Mouse (Mus musculus): ENCODE measurements around the gene Gm21915. TPM values are rescaled to one million over a fixed set of nuclear protein-coding genes. Genes with fewer than 3 reads are reported as not detected.
A peak's percentile ranks its signal among the peaks of the same experiment; 100 is the strongest.

The Gm21915 gene
- polyA plus RNA-seq, 1 experiment, result not detected

DNA sequence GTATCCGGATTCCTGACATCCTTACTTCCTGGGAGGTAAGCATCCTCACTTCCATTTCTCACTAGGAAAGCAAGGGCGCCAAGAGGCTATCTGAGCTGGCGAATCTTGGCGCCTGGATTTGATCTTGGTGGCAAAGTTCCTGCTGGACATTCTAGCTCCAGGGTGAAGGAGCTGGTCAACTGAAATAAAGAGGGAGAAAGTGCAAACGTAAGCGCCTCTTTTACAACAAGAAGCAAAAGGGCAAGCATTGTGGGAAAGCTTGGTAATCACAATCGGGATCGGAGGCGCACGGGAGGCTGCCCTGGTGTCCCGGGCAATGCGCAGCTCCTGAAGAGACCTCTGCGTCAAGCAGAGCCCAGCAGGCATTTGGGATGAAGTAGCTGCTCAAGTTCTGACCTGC, 41.0 kb upstream of the Gm21915 start:
- Histone ChIP-seq H3K27me3 (replicated peaks; ENCODE audit: control insufficient read depth, insufficient read depth, low read length) (no peaks in the 10 kb centered on the region), H3K4me3 (ENCODE audit: insufficient read depth, low read depth, low read length) (no peak overlapping the region), H3K4me1 (ENCODE audit: control insufficient read depth, insufficient read depth, low read length) (peaks cover 5% of the 10 kb centered on the region; the same call in 1 of the 2 replicates), H3K27ac (ENCODE audit: insufficient read depth, low read depth, low read length) (no peak overlapping the region), H3K36me3 (ENCODE audit: control insufficient read depth, insufficient read depth, low read length) (no peaks in the 10 kb centered on the region)
- no peak for TF ChIP-seq POLR2A (IDR thresholded peaks at IDR 0.05; ENCODE audit: low read depth, low read length)
- TF ChIP-seq CTCF (conservative IDR thresholded peaks at IDR 0.05; ENCODE audit: insufficient read depth, insufficient read length, low read depth, low read length), result no peak
- DNase-seq, result peak; percentile 67
- WGBS, result 66% methylated on average over 13 of the region's 13 CpGs

DNA sequence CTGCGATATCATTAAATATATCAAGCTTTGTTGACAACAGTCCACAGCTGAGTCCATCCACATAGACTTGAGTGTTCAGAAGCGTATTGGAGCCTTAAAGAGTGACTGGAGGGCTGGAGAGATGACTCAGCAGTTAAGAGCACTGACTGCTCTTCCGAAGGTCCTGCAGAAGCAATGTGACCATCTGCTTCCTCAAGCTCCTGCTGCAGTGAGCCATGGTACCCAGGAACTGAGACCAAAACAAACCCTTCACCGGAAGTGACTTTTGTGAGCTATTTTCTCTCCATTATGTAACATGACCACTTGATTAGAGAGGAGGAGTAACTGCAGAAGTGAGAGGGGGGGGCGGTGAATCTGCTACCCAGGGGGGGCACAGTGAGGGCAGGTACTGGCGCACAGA, 39.3 kb upstream of the Gm21915 start:
- no peak overlapping the region for H3K27ac ChIP-seq (ENCODE audit: insufficient read depth, low read depth, low read length)
- H3K36me3 ChIP-seq (ENCODE audit: control insufficient read depth, insufficient read depth, low read length), result no peaks in the 10 kb centered on the region
- H3K4me1 ChIP-seq (ENCODE audit: control insufficient read depth, insufficient read depth, low read length), result peaks cover 5% of the 10 kb centered on the region; the same call in 1 of the 2 replicates
- WGBS, result 39% methylated on average over 6 of the region's 6 CpGs
- no peaks in the 10 kb centered on the region for H3K27me3 ChIP-seq (replicated peaks; ENCODE audit: control insufficient read depth, insufficient read depth, low read length)
- H3K4me3 ChIP-seq (ENCODE audit: insufficient read depth, low read depth, low read length), result no peak overlapping the region
- DNase-seq, result peak; percentile 39
- TF ChIP-seq POLR2A (IDR thresholded peaks at IDR 0.05; ENCODE audit: low read depth, low read length) (no peak), CTCF (conservative IDR thresholded peaks at IDR 0.05; ENCODE audit: insufficient read depth, insufficient read length, low read depth, low read length) (no peak)

DNA sequence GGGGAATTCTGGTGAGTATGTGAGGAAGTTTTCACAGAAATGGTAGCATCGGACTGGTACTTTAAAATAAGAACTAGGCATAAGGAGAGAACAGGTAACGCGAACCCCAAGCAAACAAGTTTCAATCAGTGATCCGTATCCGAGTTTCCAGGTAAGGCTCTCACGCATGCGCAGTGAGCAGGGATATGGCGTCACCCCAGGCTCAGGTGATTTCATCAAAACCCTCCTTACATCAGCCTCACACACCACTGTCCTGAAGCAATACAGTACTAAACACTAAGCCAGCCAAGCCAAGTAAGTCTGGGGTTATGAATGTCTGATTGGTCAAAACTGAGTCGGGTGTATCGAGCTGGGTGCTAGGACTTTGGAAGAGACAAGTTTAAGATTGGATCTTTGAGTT, 38.9 kb upstream of the Gm21915 start:
- WGBS, result 48% methylated on average over 10 of the region's 10 CpGs
- Histone ChIP-seq H3K4me1 (ENCODE audit: control insufficient read depth, insufficient read depth, low read length) (peaks cover 5% of the 10 kb centered on the region; the same call in 1 of the 2 replicates), H3K4me3 (ENCODE audit: insufficient read depth, low read depth, low read length) (no peak overlapping the region), H3K27ac (ENCODE audit: insufficient read depth, low read depth, low read length) (no peak overlapping the region), H3K36me3 (ENCODE audit: control insufficient read depth, insufficient read depth, low read length) (no peaks in the 10 kb centered on the region), H3K27me3 (replicated peaks; ENCODE audit: control insufficient read depth, insufficient read depth, low read length) (no peaks in the 10 kb centered on the region)
- TF ChIP-seq POLR2A (IDR thresholded peaks at IDR 0.05; ENCODE audit: low read depth, low read length), result no peak
- no peak for TF ChIP-seq CTCF (conservative IDR thresholded peaks at IDR 0.05; ENCODE audit: insufficient read depth, insufficient read length, low read depth, low read length)
- peak; percentile 54 for DNase-seq

DNA sequence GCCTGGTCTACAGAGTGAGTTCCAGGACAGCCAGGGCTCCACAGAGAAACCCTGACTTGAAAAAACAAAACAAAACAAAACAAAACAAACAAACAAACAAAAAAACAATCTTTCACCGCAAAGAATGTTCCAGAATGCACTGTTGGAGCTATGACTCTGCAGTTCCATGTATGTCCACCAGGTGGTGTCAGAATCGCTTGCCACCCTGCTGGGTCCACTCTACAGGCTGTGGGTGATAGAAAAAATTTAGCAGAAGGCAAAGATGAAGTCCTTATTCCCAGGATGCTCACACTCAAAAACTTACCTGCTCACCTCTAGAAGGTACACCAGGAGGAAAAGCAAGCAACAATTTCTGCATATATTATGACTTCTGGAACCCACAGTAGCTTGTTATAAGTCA, 34.4 kb upstream of the Gm21915 start:
- no peaks in the 10 kb centered on the region for H3K36me3 ChIP-seq (ENCODE audit: control insufficient read depth, insufficient read depth, low read length)
- TF ChIP-seq CTCF (conservative IDR thresholded peaks at IDR 0.05; ENCODE audit: insufficient read depth, insufficient read length, low read depth, low read length), result peak; percentile 90
- TF ChIP-seq POLR2A (IDR thresholded peaks at IDR 0.05; ENCODE audit: low read depth, low read length), result no peak
- H3K4me1 ChIP-seq (ENCODE audit: control insufficient read depth, insufficient read depth, low read length), result no peaks in the 10 kb centered on the region; the same call in 1 of the 2 replicates
- H3K4me3 ChIP-seq (ENCODE audit: insufficient read depth, low read depth, low read length), result no peak overlapping the region
- WGBS, result 0% methylated on average over 2 of the region's 2 CpGs
- H3K27me3 ChIP-seq (replicated peaks; ENCODE audit: control insufficient read depth, insufficient read depth, low read length), result no peaks in the 10 kb centered on the region
- H3K27ac ChIP-seq (ENCODE audit: insufficient read depth, low read depth, low read length), result no peak overlapping the region
- peak; percentile 74 for DNase-seq

DNA sequence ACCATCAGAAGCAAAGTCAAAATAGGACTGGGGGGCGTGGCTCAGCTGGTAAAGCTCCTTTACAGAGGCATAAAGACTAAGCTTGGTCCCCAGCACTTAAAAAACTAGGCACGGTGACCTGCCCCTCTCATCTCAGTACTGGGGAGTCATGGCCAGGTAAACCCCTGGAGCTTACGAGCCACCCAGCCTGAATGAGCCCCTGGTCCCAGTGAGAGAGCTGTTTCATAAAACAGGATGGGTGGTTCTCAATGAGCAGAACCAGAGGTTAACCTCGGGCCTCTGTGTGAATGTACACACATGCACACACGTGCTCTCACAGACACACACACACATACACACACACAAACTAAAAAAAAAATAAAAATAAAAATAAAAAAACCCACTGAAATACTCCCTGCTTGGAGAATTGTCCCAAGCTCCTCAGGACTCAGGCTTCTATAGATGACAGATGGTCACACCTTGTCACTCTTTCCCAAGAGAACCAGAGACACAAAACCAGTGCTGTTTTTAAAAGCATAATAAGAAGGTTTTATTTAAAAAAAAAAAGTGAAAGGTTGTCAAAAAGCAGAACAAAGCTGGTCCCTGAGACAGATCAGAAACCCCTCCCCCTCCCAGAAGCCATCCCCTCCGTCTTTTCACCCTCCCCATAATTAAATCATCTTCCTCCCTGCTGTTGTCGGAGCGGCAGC, 32.6 kb upstream of the Gm21915 start:
- Histone ChIP-seq H3K4me1 (ENCODE audit: control insufficient read depth, insufficient read depth, low read length) (no peaks in the 10 kb centered on the region; the same call in 1 of the 2 replicates), H3K4me3 (ENCODE audit: insufficient read depth, low read depth, low read length) (peak overlapping the region; percentile 54), H3K27ac (ENCODE audit: insufficient read depth, low read depth, low read length) (no peak overlapping the region), H3K27me3 (replicated peaks; ENCODE audit: control insufficient read depth, insufficient read depth, low read length) (no peaks in the 10 kb centered on the region), H3K36me3 (ENCODE audit: control insufficient read depth, insufficient read depth, low read length) (no peaks in the 10 kb centered on the region)
- TF ChIP-seq CTCF (conservative IDR thresholded peaks at IDR 0.05; ENCODE audit: insufficient read depth, insufficient read length, low read depth, low read length), result no peak
- TF ChIP-seq POLR2A (IDR thresholded peaks at IDR 0.05; ENCODE audit: low read depth, low read length), result no peak
- 51% methylated on average over 8 of the region's 8 CpGs for WGBS
- DNase-seq, result no peak

DNA sequence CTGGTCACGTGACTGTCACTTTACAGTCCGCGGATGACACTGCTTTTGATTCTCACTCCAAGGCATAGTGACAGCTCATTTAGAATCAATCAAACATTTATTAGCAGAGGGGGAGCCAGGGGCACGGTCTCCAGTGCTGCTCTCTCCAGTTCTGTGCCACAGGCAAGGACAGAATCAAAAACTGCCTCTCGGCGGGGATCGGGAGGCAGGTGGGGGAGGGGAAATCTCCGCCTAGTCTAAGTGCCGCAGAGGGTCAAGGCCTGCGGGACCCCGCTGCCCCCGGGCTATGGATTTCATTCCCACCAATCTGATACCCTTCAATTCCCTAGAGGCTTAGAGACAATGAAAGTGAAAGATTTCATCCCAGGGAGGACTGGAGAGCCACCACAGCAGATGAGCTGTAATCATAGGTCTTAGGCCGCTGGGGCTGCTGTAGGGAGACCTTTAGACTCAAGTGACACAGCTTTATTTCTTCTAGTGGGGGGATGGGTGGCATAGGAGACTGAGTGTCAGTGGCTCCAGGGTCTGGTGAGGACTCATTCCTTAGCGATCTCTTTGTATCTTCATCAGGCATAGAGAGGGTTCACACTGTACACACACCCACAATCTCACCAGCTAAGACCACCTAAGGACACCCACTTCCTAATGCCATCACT, 31.9 kb upstream of the Gm21915 start:
- no peak overlapping the region for H3K27ac ChIP-seq (ENCODE audit: insufficient read depth, low read depth, low read length)

DNA sequence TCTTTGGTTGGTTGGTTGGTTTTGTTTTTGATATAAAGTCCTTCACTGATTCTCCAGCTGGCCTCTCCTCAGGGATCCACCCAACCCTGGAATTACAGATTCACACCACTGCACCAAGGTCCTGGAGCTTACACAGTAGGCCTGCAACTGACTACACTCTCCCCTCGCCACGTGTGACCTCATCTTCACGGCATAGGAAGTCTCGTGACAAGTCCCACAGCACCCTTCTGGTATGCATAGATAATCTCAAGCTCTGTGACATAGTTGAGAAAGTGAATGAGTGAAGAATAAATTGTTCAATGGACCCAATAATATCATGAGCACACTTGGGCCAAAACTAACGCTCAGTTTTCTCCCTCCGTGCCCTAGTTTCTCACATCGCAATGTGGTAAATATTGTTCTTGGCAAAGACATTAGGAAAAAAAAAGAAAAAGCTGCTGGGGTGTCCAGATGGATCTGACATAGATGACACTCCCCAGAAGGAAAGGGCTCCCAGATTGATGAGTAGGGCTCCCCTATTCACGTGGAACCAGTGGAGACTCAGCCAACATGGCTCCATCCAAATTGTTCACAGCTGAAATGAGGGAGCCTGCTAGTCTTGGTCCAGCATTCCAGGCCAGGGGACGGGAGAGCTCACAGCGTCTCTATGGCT, 30.8 kb upstream of the Gm21915 start:
- Histone ChIP-seq H3K4me1 (ENCODE audit: control insufficient read depth, insufficient read depth, low read length) (no peaks in the 10 kb centered on the region; the same call in 1 of the 2 replicates), H3K36me3 (ENCODE audit: control insufficient read depth, insufficient read depth, low read length) (no peaks in the 10 kb centered on the region), H3K27ac (ENCODE audit: insufficient read depth, low read depth, low read length) (no peak overlapping the region), H3K27me3 (replicated peaks; ENCODE audit: control insufficient read depth, insufficient read depth, low read length) (no peaks in the 10 kb centered on the region), H3K4me3 (ENCODE audit: insufficient read depth, low read depth, low read length) (no peak overlapping the region)
- 70% methylated on average over 10 of the region's 10 CpGs for WGBS
- DNase-seq, result peak; percentile 36
- TF ChIP-seq POLR2A (IDR thresholded peaks at IDR 0.05; ENCODE audit: low read depth, low read length), result no peak
- TF ChIP-seq CTCF (conservative IDR thresholded peaks at IDR 0.05; ENCODE audit: insufficient read depth, insufficient read length, low read depth, low read length), result no peak

More for the DNA sequence above, 31.9 kb upstream of the Gm21915 start:
- no peaks in the 10 kb centered on the region for H3K36me3 ChIP-seq (ENCODE audit: control insufficient read depth, insufficient read depth, low read length)
- WGBS, result 9% methylated on average over 14 of the region's 14 CpGs
- no peaks in the 10 kb centered on the region for H3K27me3 ChIP-seq (replicated peaks; ENCODE audit: control insufficient read depth, insufficient read depth, low read length)
- H3K4me3 ChIP-seq (ENCODE audit: insufficient read depth, low read depth, low read length), result peak overlapping the region; percentile 54
- no peaks in the 10 kb centered on the region; the same call in 1 of the 2 replicates for H3K4me1 ChIP-seq (ENCODE audit: control insufficient read depth, insufficient read depth, low read length)
- peak; percentile 55 for DNase-seq
- no peak for TF ChIP-seq CTCF (conservative IDR thresholded peaks at IDR 0.05; ENCODE audit: insufficient read depth, insufficient read length, low read depth, low read length)
- TF ChIP-seq POLR2A (IDR thresholded peaks at IDR 0.05; ENCODE audit: low read depth, low read length), result no peak

All from kidney, adult 2 months (tissue).